21 mouse cellular contexts compared by ENCODE assay signal in the genomic region with DNA sequence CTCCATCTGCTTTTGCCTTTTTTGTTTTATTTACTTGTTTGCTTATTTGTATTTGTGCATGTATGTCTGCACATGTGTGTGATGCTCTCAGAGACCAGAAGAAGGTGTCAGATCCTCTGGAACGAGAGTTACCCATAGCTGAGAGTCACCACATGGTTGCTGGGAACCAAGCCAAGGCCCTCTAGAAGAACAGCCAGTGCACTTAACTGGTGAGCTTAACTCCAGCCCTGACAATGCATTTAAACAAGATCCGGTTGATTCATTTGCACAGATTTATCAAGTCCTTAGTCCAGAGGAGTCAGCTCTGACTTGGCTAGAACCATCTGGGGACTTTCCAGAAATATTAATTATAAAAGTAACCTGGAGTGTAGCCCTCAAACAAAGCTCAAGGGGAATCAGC. TPM values are rescaled to one million over a fixed set of nuclear protein-coding genes. Genes with fewer than 3 reads are reported as not detected.
A peak's percentile ranks its signal among the peaks of the same experiment; 100 is the strongest.
DNase-seq lines count a peak whose midpoint lies in the region; ATAC-seq and TF ChIP-seq lines count a peak whose summit lies in the region.
"Had no signal": no experiment of that assay in that cellular context is flagged by ENCODE, and none has a peak within 500 bp of the region (broad histone marks: within the 10 kb centered on the region; RNA-seq: fewer than 3 reads in every experiment).

No protein-coding gene starts in this region.

- peak; percentile 53; the same call in 1 of the 2 replicates for ATAC-seq in intestine, embryonic 15.5 days
- no peak for ATAC-seq in intestine, postnatal 0 days
- ATAC-seq: midbrain, embryonic 13.5 days had no signal

- H3K27me3 ChIP-seq in intestine, embryonic 15.5 days (replicated peaks) = no peaks in the 10 kb centered on the region
- 0 out of 2 replicates have a peak, but pooled peaks cover 6% of the 10 kb centered on the region for H3K27me3 ChIP-seq in intestine, postnatal 0 days (replicated peaks; ENCODE audit: control insufficient read depth, insufficient read depth, low read length)

- WGBS in intestine, embryonic 15.5 days = 33% methylated on average over 2 of the region's 2 CpGs
- WGBS in intestine, postnatal 0 days = 45% methylated on average over 2 of the region's 2 CpGs

- H3K27ac ChIP-seq in intestine, embryonic 15.5 days = no peak overlapping the region
- no peak overlapping the region for H3K27ac ChIP-seq in intestine, postnatal 0 days (ENCODE audit: low read depth, low read length)
- H3K27ac ChIP-seq: kidney, embryonic 15.5 days; midbrain, embryonic 13.5 days had no signal

- no peaks in the 10 kb centered on the region for H3K9me3 ChIP-seq in intestine, embryonic 15.5 days
- H3K9me3 ChIP-seq in intestine, postnatal 0 days (ENCODE audit: control insufficient read depth) = no peaks in the 10 kb centered on the region
- H3K9me3 ChIP-seq: kidney, embryonic 15.5 days had no signal

- no peaks in the 10 kb centered on the region for H3K36me3 ChIP-seq in intestine, embryonic 15.5 days
- no peaks in the 10 kb centered on the region for H3K36me3 ChIP-seq in intestine, postnatal 0 days (ENCODE audit: control insufficient read depth, insufficient read depth)
- H3K36me3 ChIP-seq: kidney, embryonic 15.5 days; midbrain, embryonic 13.5 days had no signal

- H3K4me1 ChIP-seq in intestine, embryonic 15.5 days (replicated peaks) = no peaks in the 10 kb centered on the region
- no peaks in the 10 kb centered on the region for H3K4me1 ChIP-seq in intestine, postnatal 0 days (replicated peaks; ENCODE audit: control insufficient read depth, insufficient read depth, low read length)

- H3K9ac ChIP-seq in intestine, embryonic 15.5 days = no peak overlapping the region
- H3K9ac ChIP-seq in intestine, postnatal 0 days (ENCODE audit: low read depth, low read length) = no peak overlapping the region
- H3K9ac ChIP-seq: kidney, embryonic 15.5 days; midbrain, embryonic 13.5 days had no signal

- no peak overlapping the region for H3K4me3 ChIP-seq in intestine, embryonic 15.5 days (replicated peaks)
- no peak overlapping the region for H3K4me3 ChIP-seq in intestine, postnatal 0 days (ENCODE audit: low read depth, low read length)
- H3K4me3 ChIP-seq: kidney, embryonic 15.5 days; midbrain, embryonic 13.5 days; myocyte had no signal

- H3K4me2 ChIP-seq in intestine, embryonic 15.5 days (replicated peaks) = no peak overlapping the region
- H3K4me2 ChIP-seq in intestine, postnatal 0 days (replicated peaks; ENCODE audit: low read depth) = no peak overlapping the region
- H3K4me2 ChIP-seq: kidney, embryonic 15.5 days; midbrain, embryonic 13.5 days had no signal

- peak; percentile 34 for DNase-seq in cerebellum, postnatal 14 days
- DNase-seq in cerebellum, adult 8-10 months = no peak
- DNase-seq in lung, postnatal 10 days = peak; percentile 24
- no peak for DNase-seq in lung, postnatal 36 days
- no peak for DNase-seq in gastrocnemius, postnatal 4 days (ENCODE audit: low spot score in 2 of 2)
- no peak for DNase-seq in embryo, embryonic 11 days
- DNase-seq: B cell, adult 2 months; cerebellum, adult 9-11 months; gastrocnemius, postnatal 25 days; thymus, postnatal 36 days had no signal

- no peak for TF ChIP-seq CTCF in intestine, postnatal 0 days (IDR thresholded peaks at IDR 0.05; ENCODE audit: low read depth)

RNA-seq across cellular contexts. Expression of a gene that starts 1.6 kb away (rescaled TPM):
- polyA plus RNA-seq in intestine, embryonic 15.5 days (2015; fragmentation: Nextera tagmentation; extraction: Ambion mirVana) = 341 and 347 TPM in 2 replicates
- 473 and 580 TPM in 2 replicates for polyA plus RNA-seq in intestine, postnatal 0 days (2015; fragmentation: Nextera tagmentation; extraction: Ambion mirVana)
- 100 to 1,000 TPM; 262 to 272 TPM for total RNA-seq in gastrocnemius, postnatal 4 days (2021)

RNA-seq across cellular contexts. Expression of a gene that starts 12.2 kb away (rescaled TPM):
- 6.1 and 7.3 TPM in 2 replicates for polyA plus RNA-seq in intestine, embryonic 15.5 days (2015; fragmentation: Nextera tagmentation; extraction: Ambion mirVana)
- polyA plus RNA-seq in intestine, postnatal 0 days (2015; fragmentation: Nextera tagmentation; extraction: Ambion mirVana) = 3.3 and 3.5 TPM in 2 replicates
- total RNA-seq in gastrocnemius, postnatal 4 days (2021) = 10 to 100 TPM; 59.6 to 63.6 TPM
- total RNA-seq: hematopoietic stem cell, adult 5-6 weeks; neutrophil, adult 5-6 weeks had no signal

RNA-seq across cellular contexts. Expression of a gene that starts 27.1 kb away (rescaled TPM):
- not detected in 2 replicates for polyA plus RNA-seq in intestine, embryonic 15.5 days (2015; fragmentation: Nextera tagmentation; extraction: Ambion mirVana)
- not detected in 2 replicates for polyA plus RNA-seq in intestine, postnatal 0 days (2015; fragmentation: Nextera tagmentation; extraction: Ambion mirVana)
- total RNA-seq in gastrocnemius, postnatal 4 days (2021) = not detected
- total RNA-seq: adrenal gland, adult 18-20 months; gastrocnemius, postnatal 25 days; hematopoietic stem cell, adult 5-6 weeks; layer of hippocampus, postnatal 10 days; left cerebral cortex, postnatal 25 days; liver, adult 2 months had no signal
- polyA plus RNA-seq: kidney, embryonic 15.5 days; liver, adult 2 months; myocyte had no signal

Comparison
In these comparisons a context has a peak if more than half of its experiments do, and no peak if none do; other contexts are left out.
1. DNase-seq: peak in cerebellum, postnatal 14 days (2 of 2) and lung, postnatal 10 days (single experiment); none in cerebellum, adult 8-10 months (single experiment), lung, postnatal 36 days (single experiment), gastrocnemius, postnatal 4 days (0 of 2) and embryo, embryonic 11 days (single experiment).